Mouse (Mus musculus) C2C12 (cell line): ENCODE measurements around the gene Dnajc28.
"Not testable (repeated sequence)": the region's sequence is repeated elsewhere in the genome, so short reads cannot be mapped to it uniquely, and the experiment has no call there.

Source experiments
- CEBPB ChIP-seq: IDR thresholded peaks from one replicate; pipeline ENCODE4 v1.6.1; 2011; ENCODE audit warnings: low read depth, mild to moderate bottlenecking, control low read depth, moderate library complexity
- CTCF ChIP-seq: IDR thresholded peaks from one replicate; pipeline ENCODE4 v1.5.1; 2011; ENCODE audit not compliant: control insufficient read depth, insufficient read depth, insufficient read length
- FOSL1 ChIP-seq: IDR thresholded peaks from one replicate; pipeline ENCODE4 v1.8.0; 2011; ENCODE audit warnings: mild to moderate bottlenecking, low read length; ENCODE audit not compliant: poor library complexity, insufficient read depth, severe bottlenecking
- MAX ChIP-seq: IDR thresholded peaks from one replicate; pipeline ENCODE4 v1.6.1; 2011; ENCODE audit warnings: mild to moderate bottlenecking, control low read depth
- USF1 ChIP-seq: IDR thresholded peaks from one replicate; pipeline ENCODE4 v1.6.1; 2011; ENCODE audit warnings: low read depth, mild to moderate bottlenecking, control low read depth, moderate library complexity

GRCm38 (mm10) chr16:91645420-91645819 lies 26.6 kb upstream of the Dnajc28 start:
- not testable (repeated sequence) for TF ChIP-seq CTCF, CEBPB, MAX, USF1, FOSL1
